Mouse (Mus musculus) kidney, adult 11 months (tissue): ENCODE results near the gene Nhsl1.
A peak's percentile ranks its signal among the peaks of the same experiment; 100 is the strongest.

Experiments used
- DNase-seq: peaks from one replicate; pipeline ENCODE4 v3.0.0; 2022

The Nhsl1 gene

GRCm38 (mm10) chr10:18318916-18319481 lies at the start of gene Nhsl1:
TSS of gene Nhsl1 (plus strand) at chr10:18318985.
- DNase-seq: peak; percentile 57

- DNase-seq: no peak
These were observed 42.6 kb upstream of the Nhsl1 start for GRCm38 (mm10) chr10:18276090-18276734.

- peak; percentile 9 for DNase-seq
These were observed 34.8 kb upstream of the Nhsl1 start for GRCm38 (mm10) chr10:18283991-18284390.

- DNase-seq: peak; percentile 40
These were observed 29.3 kb upstream of the Nhsl1 start for GRCm38 (mm10) chr10:18289512-18289911.

- no peak for DNase-seq
These were observed 13.7 kb upstream of the Nhsl1 start for GRCm38 (mm10) chr10:18305106-18305505.

GRCm38 (mm10) chr10:18315071-18315470 lies 3.7 kb upstream of the Nhsl1 start:
- DNase-seq: no peak

- no peak for DNase-seq
These were observed 1.3 kb upstream of the Nhsl1 start for GRCm38 (mm10) chr10:18317521-18317920.

GRCm38 (mm10) chr10:18317961-18318915 lies 547 bp upstream of the Nhsl1 start:
- DNase-seq: peak; percentile 61

GRCm38 (mm10) chr10:18319691-18320090 lies 906 bp downstream of the Nhsl1 start:
- no peak for DNase-seq

GRCm38 (mm10) chr10:18321861-18322260 lies 3.1 kb downstream of the Nhsl1 start:
- no peak for DNase-seq

GRCm38 (mm10) chr10:18323701-18324100 lies 4.9 kb downstream of the Nhsl1 start:
- no peak for DNase-seq

- no peak for DNase-seq
These were observed 9.6 kb downstream of the Nhsl1 start for GRCm38 (mm10) chr10:18328331-18328908.

- DNase-seq: peak; percentile 17
These were observed 10.6 kb downstream of the Nhsl1 start for GRCm38 (mm10) chr10:18329096-18330038.

GRCm38 (mm10) chr10:18330445-18330844 lies 11.7 kb downstream of the Nhsl1 start:
- DNase-seq: no peak

- DNase-seq: no peak
These were observed 14.8 kb downstream of the Nhsl1 start for GRCm38 (mm10) chr10:18333575-18333974.

GRCm38 (mm10) chr10:18334176-18334575 lies 15.4 kb downstream of the Nhsl1 start:
- DNase-seq: no peak

GRCm38 (mm10) chr10:18334734-18335133 lies 15.9 kb downstream of the Nhsl1 start:
- no peak for DNase-seq

GRCm38 (mm10) chr10:18337725-18338124 lies 18.9 kb downstream of the Nhsl1 start:
- no peak for DNase-seq

GRCm38 (mm10) chr10:18339386-18339785 lies 20.6 kb downstream of the Nhsl1 start:
- DNase-seq: no peak

- DNase-seq: no peak
These were observed 22.1 kb downstream of the Nhsl1 start for GRCm38 (mm10) chr10:18340930-18341329.

GRCm38 (mm10) chr10:18341444-18342196 lies 22.8 kb downstream of the Nhsl1 start:
- no peak for DNase-seq
